Mouse (Mus musculus) layer of hippocampus, adult 8-10 months (tissue): ENCODE measurements around the gene Prm3. TPM values are rescaled to one million over a fixed set of nuclear protein-coding genes. Genes with fewer than 3 reads are reported as not detected.
A peak's percentile ranks its signal among the peaks of the same experiment; 100 is the strongest.

Experiments
- DNase-seq, 2 experiments: peaks; one replicate each; pipeline ENCODE4 v3.0.0; 2022; ENCODE audit warnings: low spot score in 2 of 2
- total RNA-seq, 4 experiments: library from RNA; stranded (reverse); gene quantifications; 2 replicates each; pipeline ENCODE4 v1.2.4; 2022

Gene Prm3
- total RNA-seq: not detected

DNA sequence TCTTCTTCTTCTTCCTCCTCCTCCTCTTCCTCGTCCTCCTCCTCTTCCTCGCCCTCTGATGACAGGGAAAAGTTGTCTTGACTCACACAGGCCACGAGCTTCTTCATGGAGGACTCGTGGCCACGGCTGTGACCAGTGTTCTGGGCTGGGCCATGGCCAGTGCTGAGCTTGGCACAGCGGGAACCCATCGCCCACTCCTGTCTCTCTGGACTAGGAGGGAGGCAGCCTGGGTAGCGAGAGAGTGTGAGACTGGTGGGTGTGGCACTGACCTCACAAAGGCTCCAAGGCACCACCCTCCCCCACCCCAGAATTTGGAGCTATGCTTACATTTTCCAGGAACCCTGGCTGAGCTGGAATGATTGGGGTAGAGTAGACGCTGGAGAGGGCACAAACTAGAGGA is at the start of gene Prm3:
Prm3 (minus strand) TSS at position 213 of the 400 bp plus-strand sequence.
- DNase-seq: no peak

DNA sequence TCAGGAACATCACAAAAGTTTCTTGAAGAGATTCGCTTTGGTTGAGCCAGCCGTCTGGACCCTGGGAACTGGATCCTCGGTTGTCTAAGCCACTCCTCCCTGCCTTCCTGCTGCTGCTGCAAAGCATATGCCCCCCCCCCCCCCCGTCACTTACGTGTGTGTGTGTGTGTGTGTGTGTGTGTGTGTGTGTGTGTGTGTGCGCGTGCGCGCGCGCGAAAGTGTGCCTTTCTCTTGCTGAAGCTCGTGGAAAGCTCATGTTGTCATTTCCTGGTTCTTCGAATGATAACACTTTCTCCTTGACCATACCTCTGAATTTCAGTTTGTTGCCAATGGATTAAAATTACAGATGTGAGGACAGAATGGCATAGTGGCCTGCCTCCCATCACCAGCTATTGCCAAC is 49.3 kb upstream of the Prm3 start:
- DNase-seq: no peak

DNA sequence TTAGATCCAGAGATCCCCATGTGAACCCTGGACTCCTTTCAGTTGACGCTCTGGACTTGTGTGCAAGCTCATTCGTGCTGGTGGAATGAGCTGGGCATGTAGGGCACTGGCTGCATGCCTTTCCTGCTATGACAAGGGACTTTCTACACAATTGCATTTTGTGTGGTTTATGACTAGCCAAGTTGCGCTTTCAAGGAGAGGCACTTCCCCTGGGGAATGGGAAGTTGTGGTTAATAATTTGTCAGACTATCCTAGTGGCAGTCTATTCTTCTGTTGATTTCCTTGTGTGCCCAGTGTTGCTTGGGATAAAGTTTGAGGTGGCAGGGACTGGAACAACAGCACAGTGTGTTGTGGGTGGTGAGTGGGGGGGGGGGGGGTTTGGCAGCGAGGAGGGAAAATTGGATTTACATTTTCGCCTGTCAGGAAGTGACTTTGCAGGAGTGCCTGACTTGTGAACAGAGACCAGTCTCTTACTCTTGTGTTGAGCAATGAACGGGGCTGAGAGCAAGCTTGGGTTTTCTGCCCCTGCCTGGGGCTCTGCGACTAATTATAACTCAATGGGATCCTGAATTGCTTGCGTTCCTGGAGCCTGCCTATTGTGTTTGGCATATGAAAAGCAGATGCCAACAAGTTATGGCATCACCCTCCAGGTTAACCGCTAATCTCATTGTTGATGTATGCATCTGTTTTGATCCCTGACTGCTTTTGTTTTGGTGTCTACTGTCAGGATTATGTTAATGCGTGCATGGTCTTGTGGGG is 48.0 kb upstream of the Prm3 start:
- no peak for DNase-seq

DNA sequence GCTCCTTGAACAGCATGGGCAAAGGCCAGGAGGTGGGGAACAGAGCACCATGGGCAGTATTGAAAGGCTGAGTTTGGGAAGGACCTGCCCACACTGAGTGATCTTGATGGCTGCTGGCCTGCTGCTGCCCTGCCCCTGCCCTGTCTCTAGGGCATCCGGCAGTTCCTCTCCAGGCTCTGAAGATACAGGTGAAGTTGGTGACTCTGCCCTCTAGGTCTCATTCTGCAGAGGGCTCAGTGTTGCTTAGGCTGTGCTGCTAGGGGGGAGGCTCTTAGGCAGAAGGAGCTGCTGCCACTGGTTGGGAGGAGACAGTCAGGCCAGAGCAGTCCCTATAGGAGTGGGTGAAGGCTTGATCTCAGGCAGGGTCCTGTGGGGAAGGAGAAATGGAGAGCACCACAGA is 47.2 kb upstream of the Prm3 start:
- DNase-seq: no peak

DNA sequence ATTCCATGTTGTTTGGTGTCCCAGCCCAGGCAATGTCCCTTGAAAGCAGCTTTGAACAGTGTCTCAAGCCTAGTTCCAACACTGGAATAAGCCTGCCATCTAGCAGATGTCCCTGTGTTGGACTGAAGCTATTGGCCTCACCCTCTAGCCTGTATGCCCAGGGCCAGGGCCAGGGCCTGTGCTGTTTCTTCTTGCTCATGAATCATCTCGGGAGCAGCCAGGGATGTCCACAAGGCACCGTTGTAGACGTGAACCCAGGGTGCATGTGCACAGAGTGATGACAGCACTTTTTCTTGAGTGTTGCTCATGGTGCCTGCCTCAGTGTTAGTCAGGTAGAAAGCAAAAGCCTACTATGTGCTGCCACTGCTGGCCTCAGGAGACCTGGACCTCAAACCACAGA is 46.5 kb upstream of the Prm3 start:
- DNase-seq: no peak

DNA sequence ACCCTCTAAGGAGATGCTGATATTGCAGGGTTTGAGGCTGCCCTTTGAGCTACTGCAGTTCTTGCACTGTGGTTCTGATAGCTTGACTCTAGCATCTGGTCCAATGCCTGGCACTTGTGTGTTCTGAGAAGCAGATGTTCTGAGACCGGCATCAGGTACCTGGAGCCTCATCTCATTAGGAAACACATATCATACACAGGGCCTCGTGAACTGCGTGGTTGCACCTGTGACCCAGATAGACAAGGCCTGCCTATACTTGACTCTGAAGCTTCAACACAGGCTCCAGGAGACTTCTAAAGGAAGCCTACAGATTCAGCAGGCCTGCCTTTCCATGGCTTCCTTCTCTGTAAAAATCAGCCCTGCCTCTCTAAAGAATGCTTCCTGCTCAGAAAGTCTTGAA is 45.7 kb upstream of the Prm3 start:
- no peak for DNase-seq

DNA sequence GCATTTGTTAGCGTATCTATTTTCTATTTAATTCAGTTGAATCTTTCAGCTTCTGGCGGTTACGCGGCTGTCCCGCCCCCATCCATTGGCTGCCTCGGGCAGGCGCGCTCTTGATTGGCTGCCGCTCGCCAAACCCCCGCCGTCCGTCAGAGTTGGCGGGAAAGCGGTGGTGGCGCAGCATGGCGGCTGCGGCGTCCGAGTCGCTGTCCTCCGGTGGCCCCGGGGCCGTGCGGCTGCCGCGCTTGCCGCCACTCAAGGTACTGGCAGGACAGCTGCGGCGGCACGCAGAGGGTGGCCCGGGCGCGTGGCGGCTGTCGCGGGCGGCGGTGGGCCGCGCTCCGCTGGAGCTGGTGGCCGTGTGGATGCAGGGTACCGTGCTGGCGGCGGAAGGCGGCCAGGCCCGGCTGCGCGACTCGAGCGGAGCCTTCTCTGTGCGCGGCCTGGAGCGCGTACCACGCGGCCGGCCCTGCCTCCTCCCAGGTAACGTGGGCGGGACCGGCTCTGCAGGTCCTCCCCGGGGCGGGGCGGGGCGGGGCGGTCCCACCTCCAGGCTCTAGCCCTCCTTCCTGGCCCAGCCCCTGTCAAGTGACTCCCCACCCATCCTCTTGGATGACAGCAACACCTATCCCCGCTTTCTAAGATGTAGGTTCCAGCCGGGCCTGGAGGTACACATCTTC is 44.3 kb upstream of the Prm3 start, which contains the start of gene Rmi2:
Rmi2 (plus strand) TSS at position 149 of the 677 bp plus-strand sequence.
- DNase-seq: peak; percentile 65 to 72

DNA sequence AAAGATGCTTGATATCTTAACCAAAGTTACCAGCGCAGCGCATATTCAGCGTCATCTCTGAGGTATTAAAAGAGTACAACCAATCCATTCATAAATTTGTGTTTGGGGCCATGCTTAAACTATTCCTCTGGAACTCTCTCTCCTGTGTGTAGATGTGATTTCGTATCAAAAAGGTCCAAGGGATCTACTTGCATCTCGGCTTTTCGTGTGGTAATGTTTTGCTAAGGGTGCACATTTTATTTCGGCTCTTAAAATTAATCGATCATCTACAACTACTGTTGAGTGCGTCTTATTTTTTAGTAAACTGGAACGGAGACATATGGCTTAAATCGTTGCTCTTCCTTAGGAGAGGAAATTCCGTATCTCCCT is 43.8 kb upstream of the Prm3 start:
- DNase-seq: no peak

DNA sequence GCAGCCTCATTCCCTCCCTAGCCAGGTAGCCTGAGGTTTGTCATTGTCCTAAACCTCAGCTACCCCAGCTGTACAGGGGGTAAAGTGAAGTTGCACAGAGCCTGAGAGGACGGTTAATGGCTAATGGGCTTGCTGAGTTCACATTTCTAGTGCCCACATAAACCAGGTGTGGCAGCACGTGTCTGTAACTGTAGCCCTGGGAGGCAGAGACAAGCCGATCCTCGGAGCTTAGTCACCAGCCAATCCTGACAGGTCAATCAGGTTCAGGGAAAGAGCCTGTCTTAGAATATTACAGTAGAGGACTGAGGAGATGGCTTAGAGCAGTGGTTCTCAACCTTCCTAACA is 37.7 kb upstream of the Prm3 start:
- no peak for DNase-seq

DNA sequence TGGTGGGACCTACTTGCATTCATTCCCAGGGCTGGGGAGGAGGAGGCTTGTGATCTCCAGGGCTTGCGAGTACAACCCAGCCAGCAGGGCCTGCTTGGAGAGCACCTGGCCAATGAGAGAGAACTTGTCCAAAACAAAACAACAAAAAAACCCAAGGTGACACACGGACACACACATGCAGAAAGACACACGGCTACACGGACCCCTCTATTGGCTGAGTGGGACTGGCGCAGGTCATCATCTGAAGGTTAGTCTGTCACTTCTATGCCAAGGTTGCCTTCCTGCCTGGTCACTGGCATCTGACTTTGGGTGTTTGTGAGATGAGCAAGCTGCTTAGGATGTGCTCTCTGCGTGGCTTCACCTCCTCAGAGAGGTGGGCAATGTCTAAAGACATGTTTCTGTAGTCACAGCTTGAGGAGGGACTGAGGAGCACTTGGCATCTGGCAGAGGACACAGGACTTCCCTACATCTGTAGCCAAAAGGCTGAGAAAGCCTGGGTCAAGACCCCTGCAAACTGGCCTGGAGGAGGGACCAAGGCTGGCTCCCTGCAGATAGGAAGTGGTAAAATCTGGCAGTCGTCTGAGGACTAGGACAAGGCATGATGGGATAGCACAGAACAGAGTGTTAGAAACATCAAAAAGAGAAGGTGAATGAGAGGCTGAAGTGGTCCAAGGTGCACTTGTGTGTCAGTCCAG is 37.2 kb upstream of the Prm3 start:
- no peak for DNase-seq

DNA sequence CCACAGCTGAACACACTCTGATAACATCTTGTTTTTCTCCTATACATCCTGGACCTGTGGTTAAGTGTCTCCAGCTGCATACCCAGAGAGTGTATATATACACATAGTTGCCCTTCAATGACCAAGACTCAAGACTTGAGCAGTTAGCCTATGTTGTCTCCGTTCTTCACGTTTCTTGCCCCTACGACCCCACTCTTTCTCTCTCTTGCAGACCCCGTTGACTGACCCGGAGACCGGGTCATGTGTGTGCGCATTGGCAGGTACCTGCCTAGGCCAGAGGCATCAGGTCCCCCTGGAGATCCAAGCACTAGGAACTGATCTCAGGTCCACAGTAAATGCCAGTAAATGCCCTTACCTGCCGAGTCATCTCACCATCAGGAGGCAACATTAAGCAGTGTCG is 36.6 kb upstream of the Prm3 start:
- no peak for DNase-seq

DNA sequence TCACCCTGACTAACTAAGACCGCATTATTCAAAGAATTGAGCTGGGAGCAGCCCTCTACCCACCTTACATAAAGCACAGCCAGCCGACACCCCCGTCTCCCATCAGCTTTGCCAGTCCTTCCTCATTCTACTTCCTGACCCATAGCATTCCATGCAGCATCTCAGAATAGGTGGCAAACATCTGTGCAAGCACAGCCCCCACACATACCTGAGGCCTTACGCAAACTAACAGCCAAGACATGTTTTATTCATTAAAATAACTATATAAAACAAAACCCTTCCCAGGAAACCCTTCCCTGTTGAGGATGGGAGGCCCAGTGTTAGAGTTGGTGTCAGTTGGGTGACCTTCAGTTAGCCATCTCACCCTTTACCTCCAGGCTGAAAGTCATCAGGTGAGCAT is 35.1 kb upstream of the Prm3 start:
- DNase-seq: no peak

DNA sequence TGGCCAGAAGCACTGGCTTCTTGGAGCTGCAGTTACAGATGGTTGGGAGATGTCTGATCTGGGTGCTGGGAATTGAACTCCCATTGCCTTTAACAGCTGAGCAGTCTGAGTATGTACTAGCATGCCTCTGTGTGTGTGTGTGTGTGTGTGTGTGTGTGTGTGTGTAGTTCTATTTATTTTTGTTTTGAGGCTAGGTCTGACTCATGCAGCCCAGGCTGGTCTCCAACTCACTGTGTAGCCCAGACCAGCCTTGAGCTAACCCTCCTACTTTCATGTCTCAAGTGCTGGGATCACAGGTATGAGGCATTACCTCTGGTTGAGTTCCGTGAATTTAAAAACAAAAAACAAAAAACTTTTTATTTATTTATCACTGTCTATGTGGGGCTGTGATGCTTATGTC is 33.8 kb upstream of the Prm3 start:
- DNase-seq: no peak

DNA sequence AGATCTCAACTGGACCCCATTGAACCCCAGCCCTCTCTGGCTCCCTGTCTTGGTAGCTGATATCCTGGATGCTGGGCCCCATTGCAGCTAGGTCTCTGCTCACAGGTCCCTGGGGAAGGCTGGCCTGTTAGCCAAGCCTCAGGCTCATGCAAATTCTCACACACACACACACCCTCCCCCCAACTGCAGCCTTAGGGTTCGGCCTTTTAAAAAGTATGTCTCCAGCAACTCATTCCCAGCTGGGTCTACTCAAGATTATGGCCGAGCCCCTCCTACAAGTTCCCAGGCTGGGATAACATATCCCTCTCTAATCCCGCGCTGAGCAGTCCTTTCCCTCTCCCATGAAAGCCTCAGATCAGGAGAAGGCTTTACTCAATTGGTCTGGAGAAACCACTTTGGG is 30.7 kb upstream of the Prm3 start:
- no peak for DNase-seq

DNA sequence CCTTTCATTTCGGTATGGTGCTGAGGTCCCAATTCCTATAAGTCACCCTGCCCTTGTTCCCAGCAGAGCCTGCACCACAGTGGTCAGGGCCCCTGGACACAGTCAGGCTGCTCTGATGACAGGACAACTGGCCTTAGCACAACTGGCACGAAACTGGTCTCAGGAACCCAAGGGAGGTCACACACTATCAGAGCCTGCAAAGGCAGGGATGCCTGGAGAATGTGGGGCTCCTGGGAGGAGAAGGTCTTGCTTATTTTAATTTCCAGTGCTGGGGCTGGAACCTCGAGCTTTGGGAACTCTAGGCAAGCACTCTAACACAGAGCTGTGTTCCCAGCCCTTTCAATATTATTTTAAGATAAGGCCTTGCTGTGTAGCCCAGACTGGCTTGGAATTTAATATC is 29.3 kb upstream of the Prm3 start:
- no peak for DNase-seq

DNA sequence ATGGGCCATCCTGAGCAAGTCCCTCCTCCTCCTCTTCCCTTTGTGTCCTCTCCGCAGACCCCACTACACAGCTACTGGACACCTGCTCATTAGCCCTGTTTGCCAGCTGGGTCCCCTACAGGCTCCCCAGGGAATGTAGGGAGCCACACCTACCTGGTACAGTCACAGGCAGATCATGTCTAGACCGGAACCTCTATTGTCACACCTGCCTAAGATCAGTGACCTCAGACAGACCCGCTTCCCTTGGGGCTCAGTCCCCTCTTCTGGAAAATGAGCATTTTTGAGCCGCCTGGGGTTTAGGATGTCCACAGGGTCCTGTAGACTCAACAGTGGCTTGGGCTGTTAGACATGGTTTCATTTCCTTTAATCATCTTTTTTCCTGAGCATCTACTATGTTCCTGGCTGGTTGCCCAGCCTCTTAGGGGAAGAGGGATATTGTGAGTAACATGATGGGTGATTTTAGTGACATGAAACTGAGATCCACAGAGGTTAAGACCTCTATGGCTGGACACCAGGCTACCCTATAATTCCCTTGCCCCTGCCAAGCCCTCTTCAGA is 27.9 kb upstream of the Prm3 start:
- DNase-seq: no peak

DNA sequence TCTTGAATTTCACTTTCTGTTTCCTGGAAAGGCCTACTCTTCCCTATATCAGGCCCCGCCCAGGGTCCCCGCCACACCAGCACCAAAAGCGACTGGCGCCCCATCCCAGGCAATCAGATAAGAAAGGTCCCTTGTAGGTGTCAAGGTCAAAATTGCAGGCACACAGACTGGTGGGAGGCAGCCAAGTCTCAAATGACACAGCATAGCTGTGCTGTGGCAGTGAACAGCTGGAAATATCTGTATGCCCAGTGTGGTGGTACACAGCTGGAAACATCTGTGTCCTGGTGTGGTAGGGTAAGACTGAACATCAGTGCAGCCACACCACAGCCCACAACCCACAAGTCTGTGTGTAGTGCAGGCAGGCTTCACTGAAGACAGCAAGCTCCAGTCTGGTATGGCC is 24.1 kb upstream of the Prm3 start:
- DNase-seq: no peak

DNA sequence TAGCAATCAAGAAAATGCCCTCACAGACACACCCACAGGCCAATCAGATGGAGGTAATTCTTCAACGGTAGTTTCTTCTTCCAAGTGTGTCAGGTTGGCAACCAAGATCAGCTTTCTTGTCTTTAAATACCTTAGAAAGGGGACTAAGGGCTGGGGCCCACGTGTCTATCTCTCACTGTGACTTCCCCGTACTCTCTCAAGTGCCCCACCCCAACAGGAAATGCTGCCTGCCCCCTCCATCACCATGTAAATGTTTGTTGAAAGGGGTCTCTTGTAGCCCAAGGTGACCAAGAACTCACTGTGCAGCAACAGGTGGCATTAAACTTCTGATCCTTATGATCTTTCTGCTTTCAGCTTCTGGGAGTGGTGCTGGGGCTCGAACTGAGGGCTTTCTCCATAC is 23.0 kb upstream of the Prm3 start:
- no peak for DNase-seq

DNA sequence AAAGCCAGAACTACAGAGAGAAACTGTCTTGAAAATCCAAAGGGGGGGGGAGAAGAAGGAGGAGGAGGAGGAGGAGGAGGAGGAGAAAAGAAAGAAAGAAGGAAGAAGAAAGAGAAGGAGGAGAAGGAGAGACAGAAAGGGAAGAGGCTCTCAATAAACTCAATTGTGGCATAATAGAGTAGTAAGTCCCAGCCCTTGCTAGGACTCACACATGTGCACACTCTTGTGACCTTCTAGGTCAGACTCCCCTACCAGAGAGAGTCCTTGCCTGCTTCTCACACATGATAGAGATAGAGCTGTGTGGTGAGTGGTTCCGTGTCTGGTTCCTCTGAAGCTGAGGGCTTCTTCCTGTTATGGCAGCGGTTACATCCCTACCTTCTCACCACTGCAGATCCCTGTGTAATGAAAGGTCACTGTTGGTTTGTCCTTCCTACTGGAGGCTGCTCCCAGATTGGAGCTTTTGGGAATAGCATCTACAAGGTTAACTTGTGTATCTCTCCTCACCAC is 22.2 kb upstream of the Prm3 start, which contains the start of gene Gm11172:
Gm11172 (plus strand) TSS at position 51 of the 507 bp plus-strand sequence.
- no peak for DNase-seq

DNA sequence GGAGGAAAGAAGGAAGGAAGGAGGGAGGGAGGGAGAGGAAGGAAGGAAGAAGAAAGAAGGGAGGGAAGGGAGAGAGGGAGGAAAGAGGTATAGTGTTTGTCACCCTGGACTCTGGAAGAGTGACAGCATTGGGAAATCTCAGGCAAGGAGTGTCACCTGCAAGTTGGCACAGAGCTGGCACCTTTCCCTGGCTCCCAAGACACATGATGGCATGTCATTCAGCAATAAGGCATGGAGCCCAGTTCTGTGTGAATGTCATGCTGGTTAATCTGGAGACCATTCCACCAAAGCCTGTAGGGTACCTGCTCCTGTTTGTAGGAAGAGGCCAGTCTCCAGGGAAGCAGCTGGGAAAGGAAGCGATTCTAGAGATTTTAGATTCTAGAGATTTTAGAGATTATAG is 19.7 kb upstream of the Prm3 start:
- no peak for DNase-seq

DNA sequence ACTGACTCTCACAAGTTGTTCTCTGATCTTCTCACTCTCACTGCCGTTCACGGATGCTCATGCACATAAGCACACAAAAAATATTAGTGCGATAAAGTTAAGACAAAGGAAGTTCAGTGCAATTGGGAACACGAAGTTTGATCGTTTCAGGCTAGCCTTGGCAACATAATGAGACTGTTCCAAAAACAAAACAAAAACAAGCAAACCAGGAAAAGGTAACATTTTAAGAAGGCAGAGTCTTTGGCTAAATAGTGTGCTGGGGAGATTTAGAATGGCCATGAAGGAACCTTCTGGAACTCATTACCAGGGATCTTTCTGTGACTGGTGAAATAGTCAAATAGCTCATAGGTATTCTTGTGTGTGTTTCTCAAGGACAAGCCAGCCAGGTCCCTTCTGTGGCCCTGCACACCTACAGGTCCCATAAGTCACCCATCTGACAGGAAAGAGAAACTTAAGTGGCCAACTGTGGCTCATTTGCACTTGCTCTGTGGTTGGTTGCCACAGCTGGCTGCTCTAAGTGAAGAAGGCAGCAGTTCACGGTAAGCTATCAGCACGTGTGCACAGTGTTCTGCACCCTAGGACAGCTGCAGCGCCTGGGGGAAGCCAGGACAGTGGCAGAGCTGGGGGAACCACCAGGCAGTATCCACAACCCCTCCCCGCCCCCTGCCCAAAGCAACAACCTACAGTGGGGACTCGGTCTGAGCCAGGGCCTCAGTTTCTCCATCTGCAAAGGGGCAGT is 15.2 kb upstream of the Prm3 start, which contains the start of gene Prm1:
Prm1 (minus strand) TSS at position 51 of the 739 bp plus-strand sequence.
- no peak for DNase-seq
